Mouse (Mus musculus): ENCODE measurements at regions not wholly inside any gene's neighbourhood (a gene's known extent, or its start where the extent isn't known, plus 50 kb on each side); places are given as distances from the start of the nearest gene placed in this dataset.

GRCm38 (mm10) chr9:14206838-14207560, 67.9 kb upstream of the Sesn3 start:
- no peak overlapping the region for H3K4me2 ChIP-seq
- H3K9ac ChIP-seq: no peak overlapping the region
- H3K4me1 ChIP-seq: peaks cover 9% of the 10 kb centered on the region
- WGBS: 70% methylated on average over 16 of the region's 16 CpGs
- no peak overlapping the region for H3K4me3 ChIP-seq
- ATAC-seq (ENCODE audit: insufficient number of reproducible peaks, insufficient read depth, low FRiP score, low TSS enrichment, low read depth): peak; percentile 68; the same call in 1 of the 2 replicates
- H3K27me3 ChIP-seq: no peaks in the 10 kb centered on the region
- H3K27ac ChIP-seq: no peak overlapping the region
- H3K9me3 ChIP-seq: no peaks in the 10 kb centered on the region
- no peaks in the 10 kb centered on the region for H3K36me3 ChIP-seq

- Histone ChIP-seq H3K4me3 (no peak overlapping the region), H3K9me3 (no peaks in the 10 kb centered on the region), H3K27me3 (no peaks in the 10 kb centered on the region), H3K4me2 (no peak overlapping the region), H3K27ac (no peak overlapping the region), H3K36me3 (no peaks in the 10 kb centered on the region), H3K4me1 (peaks cover 9% of the 10 kb centered on the region), H3K9ac (no peak overlapping the region)
- ATAC-seq (ENCODE audit: insufficient number of reproducible peaks, insufficient read depth, low FRiP score, low TSS enrichment, low read depth): no peak
- 82% methylated on average over 3 of the region's 3 CpGs for WGBS
Observed at GRCm38 (mm10) chr9:14207561-14207936, 67.3 kb upstream of the Sesn3 start.

GRCm38 (mm10) chr9:14213283-14213682, 61.6 kb upstream of the Sesn3 start:
- no peak for ATAC-seq (ENCODE audit: insufficient number of reproducible peaks, insufficient read depth, low FRiP score, low TSS enrichment, low read depth)
- Histone ChIP-seq H3K4me1 (peaks cover 13% of the 10 kb centered on the region; the same call in 1 of the 2 replicates), H3K4me2 (no peak overlapping the region), H3K9ac (no peak overlapping the region), H3K4me3 (no peak overlapping the region), H3K36me3 (no peaks in the 10 kb centered on the region), H3K27ac (no peak overlapping the region), H3K9me3 (no peaks in the 10 kb centered on the region), H3K27me3 (no peaks in the 10 kb centered on the region)
- 82% methylated on average over 2 of the region's 2 CpGs for WGBS

- Histone ChIP-seq H3K4me1 (peaks cover 13% of the 10 kb centered on the region; the same call in 1 of the 2 replicates), H3K4me2 (no peak overlapping the region), H3K9me3 (no peaks in the 10 kb centered on the region), H3K27me3 (no peaks in the 10 kb centered on the region), H3K36me3 (no peaks in the 10 kb centered on the region), H3K27ac (no peak overlapping the region), H3K4me3 (no peak overlapping the region), H3K9ac (no peak overlapping the region)
- WGBS: 35% methylated on average over 5 of the region's 5 CpGs
- no peak for ATAC-seq (ENCODE audit: insufficient number of reproducible peaks, insufficient read depth, low FRiP score, low TSS enrichment, low read depth)
Observed at GRCm38 (mm10) chr9:14215171-14215782, 59.6 kb upstream of the Sesn3 start.

GRCm38 (mm10) chr9:14215961-14216360, 58.9 kb upstream of the Sesn3 start:
- Histone ChIP-seq H3K4me2 (no peak overlapping the region), H3K27ac (no peak overlapping the region), H3K9ac (no peak overlapping the region), H3K36me3 (no peaks in the 10 kb centered on the region), H3K27me3 (no peaks in the 10 kb centered on the region), H3K9me3 (no peaks in the 10 kb centered on the region), H3K4me1 (peaks cover 13% of the 10 kb centered on the region; the same call in 1 of the 2 replicates), H3K4me3 (no peak overlapping the region)
- ATAC-seq (ENCODE audit: insufficient number of reproducible peaks, insufficient read depth, low FRiP score, low TSS enrichment, low read depth): no peak
- 80% methylated on average over 5 of the region's 5 CpGs for WGBS

GRCm38 (mm10) chr9:14222936-14223335, 51.9 kb upstream of the Sesn3 start:
- WGBS: 50% methylated on average over 2 of the region's 2 CpGs

More at GRCm38 (mm10) chr9:14222936-14223335, 51.9 kb upstream of the Sesn3 start:
- Histone ChIP-seq H3K9ac (no peak overlapping the region), H3K27ac (no peak overlapping the region), H3K4me1 (no peaks in the 10 kb centered on the region), H3K27me3 (no peaks in the 10 kb centered on the region), H3K4me2 (no peak overlapping the region), H3K36me3 (no peaks in the 10 kb centered on the region), H3K4me3 (no peak overlapping the region), H3K9me3 (no peaks in the 10 kb centered on the region)
- ATAC-seq (ENCODE audit: insufficient number of reproducible peaks, insufficient read depth, low FRiP score, low TSS enrichment, low read depth): no peak
